Mouse (Mus musculus): ENCODE measurements around the gene Bmp7. TPM values are rescaled to one million over a fixed set of nuclear protein-coding genes. Genes with fewer than 3 reads are reported as not detected.

Gene Bmp7
- polyA plus RNA-seq, 1 experiment from 2014 or later, result 8.7 TPM

- ATAC-seq (no peak), DNase-seq (ENCODE audit: low spot score) (no peak)
- Histone ChIP-seq H3K4me2 (ENCODE audit: low read length) (no peak overlapping the region), H3K9ac (ENCODE audit: low read length) (no peak overlapping the region), H3K9me3 (replicated peaks; ENCODE audit: control insufficient read depth, low read length) (no peaks in the 10 kb centered on the region), H3K27me3 (replicated peaks; ENCODE audit: control insufficient read depth, insufficient read depth, low read length) (no peaks in the 10 kb centered on the region), H3K36me3 (ENCODE audit: control insufficient read depth, insufficient read depth, low read length) (no peaks in the 10 kb centered on the region), H3K4me3 (ENCODE audit: low read depth, low read length) (no peak overlapping the region), H3K27ac (ENCODE audit: low read depth, low read length) (no peak overlapping the region), H3K4me1 (ENCODE audit: control insufficient read depth, insufficient read depth, low read length) (no peaks in the 10 kb centered on the region)
- WGBS, result 57% methylated on average over 11 of the region's 11 CpGs
Measured at GRCm38 (mm10) chr2:172840905-172841750, 99.0 kb downstream of the Bmp7 start.

- 27% methylated on average over 10 of the region's 10 CpGs for WGBS
- Histone ChIP-seq H3K9me3 (replicated peaks; ENCODE audit: control insufficient read depth, low read length) (no peaks in the 10 kb centered on the region), H3K4me2 (ENCODE audit: low read length) (no peak overlapping the region), H3K9ac (ENCODE audit: low read length) (no peak overlapping the region), H3K27me3 (replicated peaks; ENCODE audit: control insufficient read depth, insufficient read depth, low read length) (no peaks in the 10 kb centered on the region), H3K4me1 (ENCODE audit: control insufficient read depth, insufficient read depth, low read length) (no peaks in the 10 kb centered on the region), H3K4me3 (ENCODE audit: low read depth, low read length) (no peak overlapping the region), H3K36me3 (ENCODE audit: control insufficient read depth, insufficient read depth, low read length) (no peaks in the 10 kb centered on the region), H3K27ac (ENCODE audit: low read depth, low read length) (no peak overlapping the region)
- DNase-seq (ENCODE audit: low spot score), result no peak
- ATAC-seq, result no peak
Measured at GRCm38 (mm10) chr2:172839317-172839980, 100.7 kb downstream of the Bmp7 start.

GRCm38 (mm10) chr2:172836516-172836915 lies 103.6 kb downstream of the Bmp7 start:
- Histone ChIP-seq H3K4me3 (ENCODE audit: low read depth, low read length) (no peak overlapping the region), H3K27ac (ENCODE audit: low read depth, low read length) (no peak overlapping the region), H3K27me3 (replicated peaks; ENCODE audit: control insufficient read depth, insufficient read depth, low read length) (no peaks in the 10 kb centered on the region), H3K9me3 (replicated peaks; ENCODE audit: control insufficient read depth, low read length) (no peaks in the 10 kb centered on the region), H3K9ac (ENCODE audit: low read length) (no peak overlapping the region), H3K36me3 (ENCODE audit: control insufficient read depth, insufficient read depth, low read length) (no peaks in the 10 kb centered on the region), H3K4me2 (ENCODE audit: low read length) (no peak overlapping the region), H3K4me1 (ENCODE audit: control insufficient read depth, insufficient read depth, low read length) (no peaks in the 10 kb centered on the region; the same call in 1 of the 2 replicates)
- DNase-seq (ENCODE audit: low spot score) (no peak), ATAC-seq (no peak)
- WGBS, result 89% methylated on average over 6 of the region's 6 CpGs

- WGBS, result 51% methylated on average over 2 of the region's 2 CpGs
- ATAC-seq, result no peak; the same call in 1 of the 2 replicates
Measured at GRCm38 (mm10) chr2:172833196-172833595, 106.9 kb downstream of the Bmp7 start.

GRCm38 (mm10) chr2:172831762-172832161 lies 108.4 kb downstream of the Bmp7 start:
- 19% methylated on average over 5 of the region's 5 CpGs for WGBS
- no peak overlapping the region for H3K4me2 ChIP-seq (ENCODE audit: low read length)
- no peak overlapping the region for H3K9ac ChIP-seq (ENCODE audit: low read length)
- peak; percentile 58 for DNase-seq (ENCODE audit: low spot score)
- no peak overlapping the region for H3K4me3 ChIP-seq (ENCODE audit: low read depth, low read length)
- H3K4me1 ChIP-seq (ENCODE audit: control insufficient read depth, insufficient read depth, low read length), result no peaks in the 10 kb centered on the region; the same call in 1 of the 2 replicates
- H3K27me3 ChIP-seq (replicated peaks; ENCODE audit: control insufficient read depth, insufficient read depth, low read length), result no peaks in the 10 kb centered on the region
- no peaks in the 10 kb centered on the region for H3K36me3 ChIP-seq (ENCODE audit: control insufficient read depth, insufficient read depth, low read length)
- no peak overlapping the region for H3K27ac ChIP-seq (ENCODE audit: low read depth, low read length)
- H3K9me3 ChIP-seq (replicated peaks; ENCODE audit: control insufficient read depth, low read length), result no peaks in the 10 kb centered on the region
- ATAC-seq, result peak; percentile 55

More at GRCm38 (mm10) chr2:172833196-172833595, 106.9 kb downstream of the Bmp7 start:
- no peak overlapping the region for H3K27ac ChIP-seq (ENCODE audit: low read depth, low read length)
- no peak overlapping the region for H3K4me3 ChIP-seq (ENCODE audit: low read depth, low read length)
- peak; percentile 54 for DNase-seq (ENCODE audit: low spot score)
- H3K36me3 ChIP-seq (ENCODE audit: control insufficient read depth, insufficient read depth, low read length), result no peaks in the 10 kb centered on the region
- no peaks in the 10 kb centered on the region for H3K9me3 ChIP-seq (replicated peaks; ENCODE audit: control insufficient read depth, low read length)
- no peaks in the 10 kb centered on the region for H3K27me3 ChIP-seq (replicated peaks; ENCODE audit: control insufficient read depth, insufficient read depth, low read length)
- H3K9ac ChIP-seq (ENCODE audit: low read length), result no peak overlapping the region
- no peaks in the 10 kb centered on the region; the same call in 1 of the 2 replicates for H3K4me1 ChIP-seq (ENCODE audit: control insufficient read depth, insufficient read depth, low read length)
- no peak overlapping the region for H3K4me2 ChIP-seq (ENCODE audit: low read length)

GRCm38 (mm10) chr2:172831133-172831532 lies 109.0 kb downstream of the Bmp7 start:
- no peak overlapping the region for H3K4me2 ChIP-seq (ENCODE audit: low read length)
- no peak overlapping the region for H3K9ac ChIP-seq (ENCODE audit: low read length)
- H3K27me3 ChIP-seq (replicated peaks; ENCODE audit: control insufficient read depth, insufficient read depth, low read length), result no peaks in the 10 kb centered on the region
- H3K27ac ChIP-seq (ENCODE audit: low read depth, low read length), result no peak overlapping the region
- DNase-seq (ENCODE audit: low spot score) (peak; percentile 87), ATAC-seq (peak; percentile 77)
- 17% methylated on average over 3 of the region's 3 CpGs for WGBS
- H3K4me3 ChIP-seq (ENCODE audit: low read depth, low read length), result no peak overlapping the region
- H3K9me3 ChIP-seq (replicated peaks; ENCODE audit: control insufficient read depth, low read length), result no peaks in the 10 kb centered on the region
- no peaks in the 10 kb centered on the region; the same call in 1 of the 2 replicates for H3K4me1 ChIP-seq (ENCODE audit: control insufficient read depth, insufficient read depth, low read length)
- H3K36me3 ChIP-seq (ENCODE audit: control insufficient read depth, insufficient read depth, low read length), result no peaks in the 10 kb centered on the region

GRCm38 (mm10) chr2:172828229-172828628 lies 111.9 kb downstream of the Bmp7 start:
- ATAC-seq, result no peak
- H3K27me3 ChIP-seq (replicated peaks; ENCODE audit: control insufficient read depth, insufficient read depth, low read length), result 0 out of 2 replicates have a peak, but pooled peaks cover 6% of the 10 kb centered on the region
- WGBS, result 60% methylated on average over 5 of the region's 5 CpGs

GRCm38 (mm10) chr2:172827564-172827963 lies 112.6 kb downstream of the Bmp7 start:
- Histone ChIP-seq H3K36me3 (ENCODE audit: control insufficient read depth, insufficient read depth, low read length) (no peaks in the 10 kb centered on the region), H3K9ac (ENCODE audit: low read length) (no peak overlapping the region), H3K27ac (ENCODE audit: low read depth, low read length) (no peak overlapping the region), H3K4me2 (ENCODE audit: low read length) (no peak overlapping the region), H3K9me3 (replicated peaks; ENCODE audit: control insufficient read depth, low read length) (no peaks in the 10 kb centered on the region), H3K4me1 (ENCODE audit: control insufficient read depth, insufficient read depth, low read length) (peaks cover 5% of the 10 kb centered on the region), H3K27me3 (replicated peaks; ENCODE audit: control insufficient read depth, insufficient read depth, low read length) (0 out of 2 replicates have a peak, but pooled peaks cover 6% of the 10 kb centered on the region), H3K4me3 (ENCODE audit: low read depth, low read length) (no peak overlapping the region)
- 54% methylated on average over 7 of the region's 7 CpGs for WGBS
- DNase-seq (ENCODE audit: low spot score), result peak; percentile 58
- no peak for ATAC-seq

More at GRCm38 (mm10) chr2:172828229-172828628, 111.9 kb downstream of the Bmp7 start:
- H3K4me2 ChIP-seq (ENCODE audit: low read length), result no peak overlapping the region
- DNase-seq (ENCODE audit: low spot score), result no peak
- peaks cover 5% of the 10 kb centered on the region for H3K4me1 ChIP-seq (ENCODE audit: control insufficient read depth, insufficient read depth, low read length)
- no peak overlapping the region for H3K27ac ChIP-seq (ENCODE audit: low read depth, low read length)
- no peaks in the 10 kb centered on the region for H3K36me3 ChIP-seq (ENCODE audit: control insufficient read depth, insufficient read depth, low read length)
- H3K4me3 ChIP-seq (ENCODE audit: low read depth, low read length), result no peak overlapping the region
- no peak overlapping the region for H3K9ac ChIP-seq (ENCODE audit: low read length)
- no peaks in the 10 kb centered on the region for H3K9me3 ChIP-seq (replicated peaks; ENCODE audit: control insufficient read depth, low read length)

Data from forebrain, embryonic 14.5 days (tissue).